Mouse (Mus musculus): ENCODE data around the gene Erg. TPM values are rescaled to one million over a fixed set of nuclear protein-coding genes. Genes with fewer than 3 reads are reported as not detected.

The Erg gene
- total RNA-seq, 2 experiments from 2014 or later: 4.4 to 4.6 TPM

- DNase-seq (ENCODE audit: low spot score in 2 of 2): peak; percentile 14 to 27
- no peak overlapping the region for H3K4me3 ChIP-seq
- H3K27ac ChIP-seq: peak overlapping the region; percentile 74
- no peak for TF ChIP-seq CTCF (conservative IDR thresholded peaks at IDR 0.05)
Measured at GRCm38 (mm10) chr16:95413401-95413959, 172.9 kb downstream of the Erg start.

DNA sequence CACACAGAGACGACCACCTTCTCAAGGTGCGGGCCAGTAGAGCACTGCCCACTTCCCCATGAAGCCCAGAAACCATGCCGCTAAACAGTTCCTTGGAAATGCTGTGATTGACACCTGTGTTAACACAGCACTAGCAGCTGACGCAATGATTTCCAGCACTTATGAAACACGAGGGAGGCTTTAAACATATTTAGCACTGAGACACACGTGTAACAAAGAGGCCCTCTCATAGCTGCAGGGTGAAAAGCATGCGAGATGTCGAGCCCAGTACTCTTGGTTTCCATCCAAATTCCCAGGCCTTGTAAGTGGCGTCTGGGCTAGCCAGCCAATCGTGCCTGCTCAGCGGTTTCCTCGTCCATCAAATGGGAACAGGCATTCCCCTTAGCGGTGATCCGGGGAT lies 178.3 kb downstream of the Erg start:
- DNase-seq (ENCODE audit: low spot score in 2 of 2): no peak
- TF ChIP-seq CTCF (conservative IDR thresholded peaks at IDR 0.05): no peak
- no peak overlapping the region for H3K4me3 ChIP-seq
- H3K27ac ChIP-seq: 0 out of 2 replicates have a peak overlapping the region, but pooled peaks have one; percentile 33

DNA sequence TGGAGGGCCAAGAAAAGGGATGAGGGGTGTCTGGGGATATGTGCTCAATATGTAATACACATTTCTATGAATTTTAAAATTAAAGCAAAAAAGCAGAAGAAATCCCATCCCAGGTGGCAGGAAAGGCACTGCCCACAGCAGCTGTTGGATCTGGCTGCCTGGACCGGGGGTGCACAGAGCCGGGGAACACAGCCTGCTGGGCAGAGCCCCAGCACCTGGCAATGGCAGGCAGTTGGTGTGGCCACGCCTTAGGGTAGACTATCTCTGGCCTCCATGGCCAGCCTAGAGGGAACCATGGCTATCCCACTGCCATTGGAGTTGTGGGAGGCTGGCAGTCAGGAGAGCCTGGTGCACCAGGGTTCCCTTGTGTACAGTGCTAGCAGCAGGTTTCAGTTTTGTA lies 180.9 kb downstream of the Erg start:
- no peak for DNase-seq (ENCODE audit: low spot score in 2 of 2)
- H3K4me3 ChIP-seq: no peak overlapping the region
- no peak overlapping the region for H3K27ac ChIP-seq
- TF ChIP-seq CTCF (conservative IDR thresholded peaks at IDR 0.05): no peak

GRCm38 (mm10) chr16:95403453-95403852 lies 182.9 kb downstream of the Erg start:
- no peak for TF ChIP-seq CTCF (conservative IDR thresholded peaks at IDR 0.05)
- Histone ChIP-seq H3K4me3 (no peak overlapping the region), H3K27ac (no peak overlapping the region)
- DNase-seq (ENCODE audit: low spot score in 2 of 2): no peak

DNA sequence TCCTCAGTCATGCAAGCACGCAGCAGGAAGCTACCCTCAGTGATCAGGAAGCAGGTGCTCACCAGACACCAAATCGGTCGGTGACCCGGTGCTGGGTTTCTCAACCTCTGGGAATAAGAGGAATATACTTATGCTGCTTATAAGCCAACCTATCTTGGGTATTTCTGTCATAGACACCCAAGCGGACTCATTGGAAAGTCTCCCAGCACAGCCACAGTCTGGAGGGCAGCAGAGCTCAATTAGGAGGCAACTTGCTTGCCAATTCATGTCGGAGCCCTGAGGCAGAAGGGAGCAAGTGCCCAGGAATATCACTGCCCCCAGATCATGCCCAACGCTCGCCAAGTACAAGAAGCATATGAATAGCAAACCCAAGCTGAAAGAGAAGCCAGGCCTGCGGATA lies 184.5 kb downstream of the Erg start:
- no peak overlapping the region for H3K4me3 ChIP-seq
- no peak overlapping the region for H3K27ac ChIP-seq
- no peak for DNase-seq (ENCODE audit: low spot score in 2 of 2)
- TF ChIP-seq CTCF (conservative IDR thresholded peaks at IDR 0.05): no peak

- no peak for TF ChIP-seq CTCF (conservative IDR thresholded peaks at IDR 0.05)
- DNase-seq (ENCODE audit: low spot score in 2 of 2): no peak
- no peak overlapping the region for H3K27ac ChIP-seq
- no peak overlapping the region for H3K4me3 ChIP-seq
Measured at GRCm38 (mm10) chr16:95398761-95399343, 187.5 kb downstream of the Erg start.

GRCm38 (mm10) chr16:95390787-95391186 lies 195.6 kb downstream of the Erg start:
- H3K27ac ChIP-seq: peak overlapping the region; percentile 43; the same call in 1 of the 2 replicates
- H3K4me3 ChIP-seq: no peak overlapping the region
- TF ChIP-seq CTCF (conservative IDR thresholded peaks at IDR 0.05): no peak
- peak; percentile 46 to 52 for DNase-seq (ENCODE audit: low spot score in 2 of 2)

- TF ChIP-seq CTCF (conservative IDR thresholded peaks at IDR 0.05): no peak
- DNase-seq (ENCODE audit: low spot score in 2 of 2): no peak
- H3K27ac ChIP-seq: no peak overlapping the region
- H3K4me3 ChIP-seq: no peak overlapping the region
Measured at GRCm38 (mm10) chr16:95388811-95389529, 197.4 kb downstream of the Erg start.

GRCm38 (mm10) chr16:95388292-95388691 lies 198.1 kb downstream of the Erg start:
- Histone ChIP-seq H3K27ac (no peak overlapping the region), H3K4me3 (no peak overlapping the region)
- TF ChIP-seq CTCF (conservative IDR thresholded peaks at IDR 0.05): no peak
- no peak for DNase-seq (ENCODE audit: low spot score in 2 of 2)

DNA sequence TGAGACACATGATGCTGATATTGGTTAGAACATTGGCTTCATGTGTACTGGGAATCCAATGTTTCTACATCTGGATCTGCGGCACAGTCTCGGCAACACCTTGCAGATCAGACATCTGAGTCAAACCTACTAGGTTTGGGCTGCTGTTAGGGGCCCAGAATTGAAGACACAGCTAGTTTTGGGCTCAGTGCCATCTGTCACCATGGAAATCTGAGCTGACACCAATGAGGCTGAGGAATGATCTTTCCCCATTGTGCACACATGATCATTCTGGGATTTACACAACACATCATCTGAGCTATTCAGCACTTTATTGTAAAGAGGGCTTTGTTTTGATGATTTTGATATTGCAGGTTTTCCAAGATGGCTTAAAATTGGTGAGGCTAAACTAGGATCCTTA lies 199.4 kb downstream of the Erg start:
- Histone ChIP-seq H3K4me3 (no peak overlapping the region), H3K27ac (no peak overlapping the region)
- TF ChIP-seq CTCF (conservative IDR thresholded peaks at IDR 0.05): no peak
- no peak for DNase-seq (ENCODE audit: low spot score in 2 of 2)

DNA sequence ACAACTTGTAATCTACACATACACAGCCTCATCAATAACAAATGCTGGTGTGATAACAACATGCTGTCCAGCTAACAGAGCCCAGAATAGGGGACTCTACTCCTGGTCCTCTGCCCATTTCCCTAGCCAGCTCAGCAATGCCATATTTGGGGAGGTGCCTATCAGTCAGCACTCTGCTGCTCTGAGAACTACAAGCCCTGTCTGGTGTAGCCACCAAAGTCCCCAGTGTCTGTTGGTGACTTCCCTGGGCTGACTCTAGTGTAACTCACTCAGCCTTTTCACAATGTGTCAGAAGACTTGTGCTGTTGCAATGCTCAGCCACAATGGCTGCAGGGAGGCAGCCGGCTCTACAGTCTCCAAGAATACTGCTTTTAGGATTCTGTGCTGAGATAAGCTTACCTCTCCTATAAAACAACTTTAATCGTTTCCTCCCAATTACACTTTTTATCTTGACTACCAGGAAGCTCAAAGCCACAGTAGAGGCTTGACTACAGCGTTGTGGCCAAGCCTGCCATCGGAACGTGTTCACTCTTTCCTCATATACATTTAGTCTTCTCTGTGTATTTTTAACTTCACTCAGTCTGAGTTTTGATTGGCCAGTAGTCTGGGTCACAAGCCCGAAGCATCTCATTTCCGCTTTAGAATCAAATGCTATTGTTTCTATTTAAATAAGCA lies 201.0 kb downstream of the Erg start:
- no peak for TF ChIP-seq CTCF (conservative IDR thresholded peaks at IDR 0.05)
- Histone ChIP-seq H3K4me3 (no peak overlapping the region), H3K27ac (no peak overlapping the region)
- DNase-seq (ENCODE audit: low spot score in 2 of 2): no peak

GRCm38 (mm10) chr16:95384590-95385148 lies 201.7 kb downstream of the Erg start:
- DNase-seq (ENCODE audit: low spot score in 2 of 2): peak in 1 of 2 experiments; percentile 13
- TF ChIP-seq CTCF (conservative IDR thresholded peaks at IDR 0.05): no peak
- no peak overlapping the region for H3K4me3 ChIP-seq
- no peak overlapping the region for H3K27ac ChIP-seq

GRCm38 (mm10) chr16:95382251-95382650 lies 204.1 kb downstream of the Erg start:
- Histone ChIP-seq H3K27ac (no peak overlapping the region), H3K4me3 (no peak overlapping the region)
- DNase-seq (ENCODE audit: low spot score in 2 of 2): no peak
- no peak for TF ChIP-seq CTCF (conservative IDR thresholded peaks at IDR 0.05)

Measured in layer of hippocampus, adult 2 months (tissue).